Mouse (Mus musculus): ENCODE data around the gene Cep19.
"Not testable (repeated sequence)": the region's sequence is repeated elsewhere in the genome, so short reads cannot be mapped to it uniquely, and the experiment has no call there.

The Cep19 gene

GRCm38 (mm10) chr16:32099638-32100150 lies at the start of gene Cep19, which contains the start of gene Pigx:
Gene Cep19 (plus strand): TSS chr16:32099800.
Gene Pigx (minus strand): TSS chr16:32099740.
- DNase-seq (ENCODE audit: extremely low spot score): peak; percentile 96

GRCm38 (mm10) chr16:32058817-32059216 lies 40.8 kb upstream of the Cep19 start:
- no peak for DNase-seq (ENCODE audit: extremely low spot score)

- no peak for DNase-seq (ENCODE audit: extremely low spot score)
Observed at GRCm38 (mm10) chr16:32059840-32060523, 39.6 kb upstream of the Cep19 start.

GRCm38 (mm10) chr16:32062226-32062625 lies 37.4 kb upstream of the Cep19 start:
- no peak for DNase-seq (ENCODE audit: extremely low spot score)

GRCm38 (mm10) chr16:32063900-32064299 lies 35.7 kb upstream of the Cep19 start:
- DNase-seq (ENCODE audit: extremely low spot score): no peak

GRCm38 (mm10) chr16:32066899-32067298 lies 32.7 kb upstream of the Cep19 start:
- DNase-seq (ENCODE audit: extremely low spot score): no peak

GRCm38 (mm10) chr16:32068389-32069300 lies 31.0 kb upstream of the Cep19 start:
- DNase-seq (ENCODE audit: extremely low spot score): no peak

- DNase-seq (ENCODE audit: extremely low spot score): not testable (repeated sequence)
Observed at GRCm38 (mm10) chr16:32070070-32070469, 29.5 kb upstream of the Cep19 start.

GRCm38 (mm10) chr16:32075762-32076161 lies 23.8 kb upstream of the Cep19 start:
- no peak for DNase-seq (ENCODE audit: extremely low spot score)

GRCm38 (mm10) chr16:32076406-32076805 lies 23.2 kb upstream of the Cep19 start:
- no peak for DNase-seq (ENCODE audit: extremely low spot score)

GRCm38 (mm10) chr16:32077648-32078407 lies 21.8 kb upstream of the Cep19 start:
- no peak for DNase-seq (ENCODE audit: extremely low spot score)

GRCm38 (mm10) chr16:32078408-32078990 lies 21.1 kb upstream of the Cep19 start:
- DNase-seq (ENCODE audit: extremely low spot score): no peak

- peak; percentile 95 for DNase-seq (ENCODE audit: extremely low spot score)
Observed at GRCm38 (mm10) chr16:32078991-32079511, 20.5 kb upstream of the Cep19 start, which contains the start of gene Pak2. Gene Pak2 (minus strand): TSS chr16:32079342.

GRCm38 (mm10) chr16:32087629-32088443 lies 11.8 kb upstream of the Cep19 start:
- DNase-seq (ENCODE audit: extremely low spot score): no peak

- no peak for DNase-seq (ENCODE audit: extremely low spot score)
Observed at GRCm38 (mm10) chr16:32091466-32091865, 8.1 kb upstream of the Cep19 start.

GRCm38 (mm10) chr16:32097757-32098156 lies 1.8 kb upstream of the Cep19 start:
- DNase-seq (ENCODE audit: extremely low spot score): not testable (repeated sequence)

GRCm38 (mm10) chr16:32098897-32099637 lies 533 bp upstream of the Cep19 start:
- DNase-seq (ENCODE audit: extremely low spot score): no peak

GRCm38 (mm10) chr16:32102295-32102694 lies 2.7 kb downstream of the Cep19 start:
- DNase-seq (ENCODE audit: extremely low spot score): no peak

- no peak for DNase-seq (ENCODE audit: extremely low spot score)
Observed at GRCm38 (mm10) chr16:32105698-32106097, 6.1 kb downstream of the Cep19 start.
